Mouse (Mus musculus) intestine, postnatal 0 days (tissue): ENCODE data around the gene Tube1. TPM values are rescaled to one million over a fixed set of nuclear protein-coding genes. Genes with fewer than 3 reads are reported as not detected.
A peak's percentile ranks its signal among the peaks of the same experiment; 100 is the strongest.

Experiments used
- ATAC-seq: fragments of 200-750 bp; cut with Nextera tagmentation; 2 replicates; pipeline ENCODE4 v1.8.0; 2017; ENCODE audit warnings: mild to moderate bottlenecking, moderate TSS enrichment, moderate library complexity
- H3K27ac ChIP-seq: fragments of 300-500 bp; sonication (generic); 2 replicates; pipeline ENCODE4 v1.5.1; 2014; ENCODE audit warnings: mild to moderate bottlenecking, low read depth, low read length, moderate library complexity
- H3K27me3 ChIP-seq: fragments of 300-500 bp; sonication (generic); replicated peaks from 2 replicates; pipeline ENCODE4 v1.6.1; 2014; ENCODE audit warnings: low read length, mixed read lengths; ENCODE audit not compliant: control insufficient read depth, insufficient read depth
- H3K36me3 ChIP-seq: fragments of 300-500 bp; sonication (generic); 2 replicates; pipeline ENCODE4 v1.6.1; 2014; ENCODE audit warnings: mild to moderate bottlenecking, moderate library complexity; ENCODE audit not compliant: control insufficient read depth, insufficient read depth
- H3K4me1 ChIP-seq: fragments of 300-500 bp; sonication (generic); replicated peaks from 2 replicates; pipeline ENCODE4 v1.6.1; 2014; ENCODE audit warnings: antibody characterized with exemption, low read length, mixed read lengths; ENCODE audit not compliant: control insufficient read depth, insufficient read depth
- H3K4me2 ChIP-seq: fragments of 300-500 bp; sonication (generic); replicated peaks from 2 replicates; pipeline ENCODE4 v1.6.1; 2014; ENCODE audit warnings: low read depth, mild to moderate bottlenecking, moderate library complexity
- H3K4me3 ChIP-seq: fragments of 300-500 bp; sonication (generic); 2 replicates; pipeline ENCODE4 v1.5.1; 2014; ENCODE audit warnings: low read depth, low read length
- H3K9ac ChIP-seq: fragments of 300-500 bp; sonication (generic); 2 replicates; pipeline ENCODE4 v1.6.1; 2014; ENCODE audit warnings: mild to moderate bottlenecking, low read depth, low read length
- H3K9me3 ChIP-seq: fragments of 300-500 bp; sonication (generic); 2 replicates; pipeline ENCODE4 v1.6.1; 2016; ENCODE audit warnings: mixed run types; ENCODE audit not compliant: control insufficient read depth
- CTCF ChIP-seq: sonication (generic); IDR thresholded peaks from 2 replicates; pipeline ENCODE4 v1.5.1; 2016; ENCODE audit warnings: low read depth, mild to moderate bottlenecking, control low read depth, antibody characterized with exemption, moderate library complexity
- WGBS: fragments of 180-500 bp; shearing (Covaris S2); extraction: QIAGEN DNeasy Blood & Tissue Kit; methylation state at CpG from one replicate; pipeline ENCODE4 v1.1.7; 2014; 5-methylcytosine and 5-hydroxymethylcytosine counted together
- polyA plus RNA-seq: library from polyadenylated mRNA; unstranded; fragments of >200 nt; fragmentation: Nextera tagmentation; extraction: Ambion mirVana; gene quantifications from 2 replicates; pipeline ENCODE4 v1.2.1, GENCODE M21; 2015

Gene Tube1
- polyA plus RNA-seq, 1 experiment from 2014 or later = 3.0 TPM

DNA sequence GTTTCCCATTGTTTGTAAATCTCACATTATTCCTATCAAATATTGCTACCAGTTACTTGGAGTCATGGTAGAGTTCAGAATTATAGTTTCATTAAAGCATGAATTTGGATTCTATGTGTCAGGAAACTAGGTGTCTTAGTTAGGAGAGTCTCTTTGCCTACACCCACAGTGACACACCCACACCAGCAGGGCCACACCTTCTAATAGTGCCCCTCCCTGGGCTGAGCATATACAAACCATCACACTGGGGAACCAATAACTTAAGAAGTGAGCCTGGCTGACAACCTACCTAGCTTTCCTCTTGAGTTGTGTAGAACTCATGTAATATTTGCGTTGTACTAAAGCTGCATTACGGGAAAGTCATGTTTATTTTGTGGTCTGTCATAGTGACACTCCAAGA lies 7.6 kb downstream of the Tube1 start:
- WGBS = 90% methylated on average over 2 of the region's 2 CpGs
- no peak overlapping the region for H3K4me3 ChIP-seq
- no peak overlapping the region for H3K9ac ChIP-seq
- H3K36me3 ChIP-seq = peaks cover 34% of the 10 kb centered on the region
- no peak for TF ChIP-seq CTCF
- no peaks in the 10 kb centered on the region for H3K27me3 ChIP-seq
- H3K4me1 ChIP-seq = no peaks in the 10 kb centered on the region
- H3K27ac ChIP-seq = no peak overlapping the region
- ATAC-seq = no peak
- no peaks in the 10 kb centered on the region for H3K9me3 ChIP-seq
- no peak overlapping the region for H3K4me2 ChIP-seq

DNA sequence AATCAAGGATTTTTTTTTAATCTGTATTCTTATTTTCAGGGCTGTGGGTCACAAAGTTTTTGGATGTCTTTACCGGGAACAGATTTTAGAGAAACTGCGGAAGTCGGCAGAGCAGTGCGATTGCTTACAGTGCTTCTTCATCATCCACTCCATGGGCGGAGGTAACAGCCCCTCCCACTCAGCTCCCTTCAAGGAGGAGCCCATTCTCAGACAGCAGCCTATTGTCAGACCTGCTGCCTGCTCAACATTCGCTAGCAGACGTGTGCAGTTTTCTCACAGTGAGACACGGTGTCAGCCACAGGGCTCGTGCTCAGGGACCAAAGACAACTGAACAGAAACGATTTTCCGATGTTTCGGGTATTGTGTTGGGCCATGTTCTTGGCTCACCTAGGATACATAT lies 8.4 kb downstream of the Tube1 start:
- no peaks in the 10 kb centered on the region for H3K9me3 ChIP-seq
- no peak overlapping the region for H3K27ac ChIP-seq
- peaks cover 33% of the 10 kb centered on the region for H3K36me3 ChIP-seq
- no peak overlapping the region for H3K9ac ChIP-seq
- H3K27me3 ChIP-seq = no peaks in the 10 kb centered on the region
- no peak for ATAC-seq
- WGBS = 91% methylated on average over 12 of the region's 12 CpGs
- no peaks in the 10 kb centered on the region for H3K4me1 ChIP-seq
- H3K4me2 ChIP-seq = no peak overlapping the region
- no peak for TF ChIP-seq CTCF
- no peak overlapping the region for H3K4me3 ChIP-seq

DNA sequence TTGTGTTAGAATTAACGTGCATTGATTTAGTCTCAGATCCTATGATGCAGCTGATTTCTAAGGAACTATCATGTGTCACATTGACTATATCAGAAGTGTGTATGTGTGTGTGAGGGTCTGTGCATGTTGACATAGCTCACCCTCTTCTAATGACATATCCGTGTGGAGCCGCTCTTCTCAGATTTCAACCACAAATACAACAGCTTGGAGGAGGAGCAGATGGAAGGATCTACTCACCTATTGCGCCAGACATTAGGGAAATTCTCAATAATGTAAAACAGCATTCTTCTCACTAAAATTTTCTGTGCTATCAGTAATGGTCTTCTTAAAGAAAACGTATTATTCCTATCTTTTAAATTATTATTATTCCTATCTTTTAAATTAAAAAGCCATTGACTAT lies 22.9 kb downstream of the Tube1 start:
- TF ChIP-seq CTCF = no peak
- Histone ChIP-seq H3K4me1 (no peaks in the 10 kb centered on the region), H3K9ac (no peak overlapping the region), H3K27me3 (no peaks in the 10 kb centered on the region), H3K36me3 (no peaks in the 10 kb centered on the region), H3K27ac (no peak overlapping the region), H3K4me2 (no peak overlapping the region), H3K4me3 (no peak overlapping the region), H3K9me3 (no peaks in the 10 kb centered on the region)
- 86% methylated on average over 5 of the region's 5 CpGs for WGBS
- no peak for ATAC-seq

DNA sequence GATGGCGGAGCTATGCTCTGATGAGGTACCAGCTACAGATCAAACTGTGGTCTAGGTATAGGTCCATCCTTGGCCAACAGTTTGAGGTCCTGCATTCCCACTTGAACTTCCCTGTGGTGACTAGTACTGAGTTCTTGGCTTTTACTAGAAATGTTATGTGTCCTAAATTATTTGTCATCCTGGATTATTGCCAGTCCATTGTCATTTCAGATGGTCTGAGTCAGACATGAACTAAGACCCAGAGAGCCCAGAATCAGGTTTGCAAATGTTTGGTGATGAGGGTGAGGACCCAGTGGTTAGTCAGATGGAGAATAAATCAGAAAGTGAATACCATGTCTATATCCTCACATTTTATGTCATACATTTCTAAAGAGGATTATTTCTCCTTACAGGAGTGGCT lies 23.5 kb downstream of the Tube1 start:
- no peak overlapping the region for H3K4me3 ChIP-seq
- ATAC-seq = no peak
- WGBS = 100% methylated on average over 1 of the region's 1 CpGs

DNA sequence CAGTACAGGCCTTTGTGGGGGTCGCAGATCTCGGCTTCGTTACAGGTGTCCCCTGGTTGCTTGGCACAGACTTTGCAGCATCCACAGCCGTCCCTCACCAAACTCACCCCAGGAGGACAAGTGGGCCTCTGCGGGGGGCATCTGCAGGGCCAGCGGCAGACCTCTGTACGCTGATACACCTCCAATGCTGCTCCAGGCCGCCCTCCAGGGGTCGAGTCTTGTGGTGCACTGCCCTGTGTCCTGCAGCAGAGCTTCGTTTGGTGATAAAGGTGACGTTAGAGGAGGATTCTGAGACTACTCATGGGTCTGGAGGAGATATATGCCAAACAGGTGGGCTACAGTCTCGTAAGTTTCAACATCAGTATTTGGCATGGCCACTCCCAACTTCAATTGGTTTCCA lies 24.5 kb downstream of the Tube1 start:
- no peaks in the 10 kb centered on the region for H3K27me3 ChIP-seq
- no peaks in the 10 kb centered on the region for H3K9me3 ChIP-seq
- ATAC-seq = no peak
- no peak overlapping the region for H3K27ac ChIP-seq
- 0 out of 2 replicates have a peak, but pooled peaks have one; percentile 26 for TF ChIP-seq CTCF
- H3K4me3 ChIP-seq = no peak overlapping the region
- H3K36me3 ChIP-seq = no peaks in the 10 kb centered on the region
- no peak overlapping the region for H3K4me2 ChIP-seq
- H3K9ac ChIP-seq = no peak overlapping the region
- WGBS = 65% methylated on average over 12 of the region's 12 CpGs
- no peaks in the 10 kb centered on the region for H3K4me1 ChIP-seq

More for the DNA sequence above, 23.5 kb downstream of the Tube1 start:
- Histone ChIP-seq H3K4me1 (no peaks in the 10 kb centered on the region), H3K27ac (no peak overlapping the region), H3K27me3 (no peaks in the 10 kb centered on the region), H3K4me2 (no peak overlapping the region), H3K36me3 (no peaks in the 10 kb centered on the region), H3K9me3 (no peaks in the 10 kb centered on the region), H3K9ac (no peak overlapping the region)
- no peak for TF ChIP-seq CTCF

DNA sequence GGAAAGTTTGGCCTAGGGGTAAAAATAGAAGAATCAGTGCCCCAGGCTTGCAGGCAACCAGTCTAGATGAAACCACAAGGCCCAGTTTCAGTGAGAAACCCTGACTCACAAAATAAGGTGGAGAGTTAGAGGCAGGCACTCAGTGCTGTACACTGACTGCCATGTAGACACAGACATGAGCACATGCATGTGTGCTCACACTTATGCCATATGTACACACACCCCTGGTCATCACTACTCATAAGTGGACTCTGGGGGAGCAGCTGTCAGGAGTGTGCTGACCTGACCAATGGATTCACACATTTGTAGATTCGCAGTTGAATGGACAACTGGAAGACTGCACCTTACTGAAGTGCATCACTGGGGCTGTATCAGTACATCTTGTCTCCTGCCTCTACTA lies 27.6 kb downstream of the Tube1 start:
- Histone ChIP-seq H3K27me3 (no peaks in the 10 kb centered on the region), H3K9me3 (no peaks in the 10 kb centered on the region), H3K9ac (no peak overlapping the region), H3K27ac (no peak overlapping the region), H3K4me2 (no peak overlapping the region), H3K4me3 (no peak overlapping the region), H3K36me3 (no peaks in the 10 kb centered on the region), H3K4me1 (no peaks in the 10 kb centered on the region)
- no peak for TF ChIP-seq CTCF
- 92% methylated on average over 1 of the region's 1 CpGs for WGBS
- no peak for ATAC-seq
